ENCODE assay signal across 8 mouse cellular contexts in genomic region chr9:121361010-121361409, GRCm38 (mm10).
DNase-seq lines count a peak whose midpoint lies in the region; ATAC-seq and TF ChIP-seq lines count a peak whose summit lies in the region.

No protein-coding gene starts in this region.

- no peak overlapping the region for H3K4me3 ChIP-seq in heart, embryonic 10.5 days
- no peak overlapping the region for H3K4me3 ChIP-seq in G1E (ENCODE audit: low read depth, low read length)
- H3K4me3 ChIP-seq in forebrain, embryonic 11.5 days (ENCODE audit: low read depth, low read length) = no peak overlapping the region
- H3K4me3 ChIP-seq in limb, embryonic 15.5 days = no peak overlapping the region

- H3K9me3 ChIP-seq in heart, embryonic 10.5 days = no peaks in the 10 kb centered on the region
- no peaks in the 10 kb centered on the region for H3K9me3 ChIP-seq in G1E (replicated peaks)
- H3K9me3 ChIP-seq in forebrain, embryonic 11.5 days (ENCODE audit: control insufficient read depth, low read length) = no peaks in the 10 kb centered on the region
- H3K9me3 ChIP-seq in limb, embryonic 15.5 days = no peaks in the 10 kb centered on the region

- DNase-seq in heart, embryonic 10.5 days (ENCODE audit: low spot score) = no peak
- no peak for DNase-seq in heart, postnatal 25 days (ENCODE audit: low spot score)
- no peak for DNase-seq in G1E (ENCODE audit: low spot score)
- no peak for DNase-seq in forebrain, embryonic 11.5 days (ENCODE audit: low spot score)
- DNase-seq in spleen, postnatal 36 days (ENCODE audit: low spot score in 2 of 2) = peak; percentile 58 to 66
- no peak for DNase-seq in layer of hippocampus, postnatal 36 days
- no peak for DNase-seq in yolk sac, embryonic 10.5 days (ENCODE audit: low spot score)

- H3K27ac ChIP-seq in heart, embryonic 10.5 days = peak overlapping the region; percentile 78; the same call in 1 of the 2 replicates
- peak overlapping the region; percentile 66 for H3K27ac ChIP-seq in forebrain, embryonic 11.5 days (ENCODE audit: low read depth, low read length)
- H3K27ac ChIP-seq in limb, embryonic 15.5 days = peak overlapping the region; percentile 79

- intact Hi-C loops in heart, postnatal 25 days (cut with DNase I) = no loop called here

- H3K9ac ChIP-seq in forebrain, embryonic 11.5 days (ENCODE audit: low read length) = peak overlapping the region; percentile 21
- no peak overlapping the region for H3K9ac ChIP-seq in limb, embryonic 15.5 days

- no peak overlapping the region for H3K4me2 ChIP-seq in forebrain, embryonic 11.5 days (ENCODE audit: low read depth, low read length, severe bottlenecking)
- no peak overlapping the region for H3K4me2 ChIP-seq in limb, embryonic 15.5 days

- H3K27me3 ChIP-seq in heart, embryonic 10.5 days (ENCODE audit: insufficient read depth, poor library complexity, severe bottlenecking) = no peaks in the 10 kb centered on the region
- H3K27me3 ChIP-seq in G1E (ENCODE audit: insufficient read depth, low read length) = no peaks in the 10 kb centered on the region
- no peaks in the 10 kb centered on the region for H3K27me3 ChIP-seq in forebrain, embryonic 11.5 days (ENCODE audit: control insufficient read depth, insufficient read depth, low read length)
- H3K27me3 ChIP-seq in limb, embryonic 15.5 days = no peaks in the 10 kb centered on the region

- peaks cover 22% of the 10 kb centered on the region for H3K36me3 ChIP-seq in heart, embryonic 10.5 days
- H3K36me3 ChIP-seq in G1E (replicated peaks) = peaks cover 59% of the 10 kb centered on the region
- H3K36me3 ChIP-seq in forebrain, embryonic 11.5 days (ENCODE audit: control insufficient read depth, insufficient read depth, low read length) = no peaks in the 10 kb centered on the region
- peaks cover 28% of the 10 kb centered on the region for H3K36me3 ChIP-seq in limb, embryonic 15.5 days

- H3K4me1 ChIP-seq in heart, embryonic 10.5 days = peaks cover 48% of the 10 kb centered on the region
- H3K4me1 ChIP-seq in G1E (ENCODE audit: insufficient read depth, low read depth, low read length) = peaks cover 9% of the 10 kb centered on the region; the same call in 1 of the 2 replicates
- H3K4me1 ChIP-seq in forebrain, embryonic 11.5 days (replicated peaks; ENCODE audit: control insufficient read depth, insufficient read depth, low read length) = peaks cover 19% of the 10 kb centered on the region
- H3K4me1 ChIP-seq in limb, embryonic 15.5 days = peaks cover 58% of the 10 kb centered on the region

- 56% methylated on average over 9 of the region's 9 CpGs for WGBS in heart, embryonic 10.5 days
- WGBS in forebrain, embryonic 11.5 days = 46% methylated on average over 9 of the region's 9 CpGs
- WGBS in limb, embryonic 15.5 days = 43% methylated on average over 9 of the region's 9 CpGs

- TF ChIP-seq CTCF in G1E (IDR thresholded peaks at IDR 0.05; ENCODE audit: low read depth, low read length) = no peak

- ATAC-seq in G1E (ENCODE audit: extremely low read depth, insufficient number of reproducible peaks, low FRiP score, poor library complexity, severe bottlenecking) = peak; percentile 58; the same call in 1 of the 2 replicates
- ATAC-seq in forebrain, embryonic 11.5 days (replicated peaks; ENCODE audit: low FRiP score) = peak; percentile 42
- ATAC-seq in limb, embryonic 15.5 days (ENCODE audit: insufficient number of reproducible peaks, low FRiP score, low TSS enrichment, low read depth) = no peak

Comparison
In these comparisons a context has a peak if more than half of its experiments do, and no peak if none do; other contexts are left out.
1. DNase-seq: peak in spleen, postnatal 36 days (2 of 2); none in heart, embryonic 10.5 days (single experiment), heart, postnatal 25 days (single experiment), G1E (single experiment), forebrain, embryonic 11.5 days (single experiment), layer of hippocampus, postnatal 36 days (0 of 2) and yolk sac, embryonic 10.5 days (single experiment).
2. Peak in every context shown above with its lines, with median percentiles within 50 percentile points of each other: H3K27ac ChIP-seq.